Mouse (Mus musculus): ENCODE results near the gene Zfp87.

Gene Zfp87

DNA sequence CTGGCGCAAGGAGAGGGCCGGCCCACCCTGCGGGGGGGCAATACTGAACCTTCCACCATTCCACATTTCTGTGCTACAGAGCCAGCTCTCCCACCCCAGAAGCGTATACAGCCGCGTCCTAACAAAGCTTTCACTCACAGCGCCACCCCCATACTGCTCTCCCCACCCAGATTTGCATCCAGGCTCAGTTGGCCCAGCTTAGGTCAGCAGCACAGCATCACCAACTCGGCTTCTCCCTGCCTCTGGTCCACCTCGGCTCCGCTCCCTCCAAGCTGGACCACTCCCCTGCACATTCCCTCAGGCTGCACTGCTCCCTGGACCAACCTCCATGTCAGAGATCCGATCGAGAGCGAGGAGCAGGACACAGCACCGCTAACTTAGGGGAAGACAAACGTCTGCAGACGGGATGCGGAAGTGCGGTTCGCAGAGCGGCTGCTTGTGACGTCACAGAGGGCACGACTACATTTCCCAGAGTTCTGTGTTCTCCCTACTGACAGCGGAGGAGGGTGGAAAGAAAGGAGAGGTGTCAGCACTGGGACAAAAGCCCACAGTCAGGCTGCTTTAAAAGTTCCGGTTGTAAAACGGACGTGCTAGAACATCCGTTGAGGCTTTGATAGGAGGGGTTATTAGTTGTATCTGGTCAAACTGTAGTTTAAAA is at the start of gene Zfp87, which contains the start of gene Gm26965:
Gene Zfp87, minus strand, starts transcription at position 425 of the 658 bp plus-strand sequence.
Gene Gm26965, minus strand, starts transcription at position 399 of the 658 bp plus-strand sequence.
- DNase-seq (ENCODE audit: low read depth), result peak; percentile 95

DNA sequence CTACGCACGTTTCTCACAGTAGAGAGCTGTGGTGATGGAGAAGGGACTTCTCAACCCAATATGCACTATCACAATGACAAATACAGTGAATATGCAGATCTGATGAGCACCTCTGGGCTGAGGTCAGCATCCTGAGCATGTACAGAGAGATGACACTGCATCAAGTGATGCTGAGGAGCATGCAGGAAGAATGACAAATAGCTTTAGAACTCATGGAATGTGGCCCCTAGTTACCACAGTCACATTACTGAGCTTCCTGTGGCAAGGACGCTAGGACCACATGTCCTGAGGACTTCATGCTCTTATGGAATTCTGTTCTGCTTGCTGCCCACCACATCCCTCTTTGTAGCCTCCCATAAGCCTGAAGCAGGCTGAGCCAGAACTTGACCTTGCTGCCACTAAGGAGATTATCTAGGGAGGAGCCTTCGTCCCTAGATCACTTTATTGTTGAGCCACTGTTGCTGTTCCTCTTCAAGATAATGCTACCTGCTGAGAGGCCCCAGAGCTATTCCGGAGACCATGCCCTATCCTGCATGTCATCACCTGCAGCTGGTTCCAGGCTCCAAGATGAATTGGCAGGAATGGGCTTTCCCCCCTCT is 46.7 kb upstream of the Zfp87 start:
- no peak for DNase-seq (ENCODE audit: low read depth)

- DNase-seq (ENCODE audit: low read depth), result no peak
These were observed 27.8 kb upstream of the Zfp87 start, which contains the start of gene Zfp748 for GRCm38 (mm10) chr13:67553730-67554129. Zfp748 (minus strand) TSS chr13:67553830.

- peak; percentile 90 for DNase-seq (ENCODE audit: low read depth)
These were observed 26.7 kb upstream of the Zfp87 start for GRCm38 (mm10) chr13:67552505-67553346.

- DNase-seq (ENCODE audit: low read depth), result no peak
These were observed 20.0 kb upstream of the Zfp87 start for GRCm38 (mm10) chr13:67545941-67546340.

GRCm38 (mm10) chr13:67527049-67527730 is 1.2 kb upstream of the Zfp87 start:
- no peak for DNase-seq (ENCODE audit: low read depth)

- DNase-seq (ENCODE audit: low read depth), result no peak
These were observed 25.1 kb downstream of the Zfp87 start for GRCm38 (mm10) chr13:67500908-67501307.

- DNase-seq (ENCODE audit: low read depth), result peak; percentile 85
These were observed 25.8 kb downstream of the Zfp87 start, which contains the start of gene Zfp58 for GRCm38 (mm10) chr13:67500084-67500719. Zfp58 (minus strand) TSS chr13:67500555.

GRCm38 (mm10) chr13:67495631-67496030 is 30.3 kb downstream of the Zfp87 start:
- DNase-seq (ENCODE audit: low read depth), result no peak

GRCm38 (mm10) chr13:67484424-67484811 is 41.6 kb downstream of the Zfp87 start:
- no peak for DNase-seq (ENCODE audit: low read depth)

GRCm38 (mm10) chr13:67483625-67484423 is 42.2 kb downstream of the Zfp87 start, which contains the start of gene Zfp874b:
Zfp874b (minus strand) TSS chr13:67484258.
- DNase-seq (ENCODE audit: low read depth), result peak; percentile 93

GRCm38 (mm10) chr13:67481528-67481927 is 44.4 kb downstream of the Zfp87 start:
- DNase-seq (ENCODE audit: low read depth), result peak; percentile 14

GRCm38 (mm10) chr13:67469274-67469673 is 56.7 kb downstream of the Zfp87 start:
- DNase-seq (ENCODE audit: low read depth), result no peak
